Mouse (Mus musculus) thymus, adult 2 months (tissue): ENCODE measurements around the gene Cep250.

ENCODE experiments used
- CTCF ChIP-seq: fragments of 200-500 bp; IDR thresholded peaks from 2 replicates; pipeline ENCODE4 v1.5.1; 2012; ENCODE audit warnings: mild to moderate bottlenecking, control low read depth, low read length, moderate library complexity, borderline replicate concordance; ENCODE audit not compliant: control insufficient read depth, poor library complexity, insufficient read depth; ENCODE audit errors: extremely low read depth
- POLR2A ChIP-seq: fragments of 200-500 bp; IDR thresholded peaks from 2 replicates; pipeline ENCODE4 v1.6.1; 2012; ENCODE audit warnings: mild to moderate bottlenecking, low read length, control low read depth, moderate library complexity; ENCODE audit not compliant: control insufficient read depth, poor library complexity, insufficient read depth; ENCODE audit errors: extremely low read depth

DNA sequence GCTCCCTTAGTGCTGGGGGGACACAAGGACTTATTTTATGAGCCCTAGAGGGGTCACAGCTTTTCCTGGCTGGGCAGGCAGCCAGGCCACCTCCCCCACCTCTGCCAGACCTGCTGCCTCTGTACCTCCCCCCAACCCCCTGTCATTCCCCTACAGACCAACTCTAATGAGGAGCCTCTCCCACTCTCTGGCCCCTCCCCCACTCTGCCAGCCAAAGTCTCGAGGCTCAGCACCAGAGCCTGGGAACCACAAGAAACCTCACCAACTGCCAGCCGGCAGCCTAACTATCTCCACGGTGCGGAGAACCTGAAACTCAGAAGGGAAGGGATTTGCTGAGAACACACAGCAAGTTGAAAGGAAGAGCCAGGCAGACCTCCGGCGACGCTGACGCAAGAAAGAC, 12.8 kb upstream of the Cep250 start:
- TF ChIP-seq CTCF, result no peak
- no peak for TF ChIP-seq POLR2A
